Mouse (Mus musculus): ENCODE measurements at regions not wholly inside any gene's neighbourhood (a gene's known extent, or its start where the extent isn't known, plus 50 kb on each side); places are given as distances from the start of the nearest gene placed in this dataset.
A peak's percentile ranks its signal among the peaks of the same experiment; 100 is the strongest.

GRCm38 (mm10) chrX:106766812-106767211 is 73.6 kb downstream of the Rtl3 start:
- DNase-seq (ENCODE audit: low spot score in 2 of 2) = peak in 1 of 2 experiments; percentile 3
- intact Hi-C loops (cut with DNase I) = loop anchor here (2.0 kb wide), 1 partner anchor 186 kb away; no protein-coding TSS in a partner anchor

Measured in left cerebral cortex, postnatal 25 days (tissue).